Mouse (Mus musculus) limb, embryonic 11.5 days (tissue): ENCODE data around the gene Snrnp70. TPM values are rescaled to one million over a fixed set of nuclear protein-coding genes. Genes with fewer than 3 reads are reported as not detected.

Experiments
- ATAC-seq: fragments of 200-750 bp; cut with Nextera tagmentation; 2 replicates; pipeline ENCODE4 v1.8.0; 2017; ENCODE audit warnings: low read depth; ENCODE audit not compliant: insufficient number of reproducible peaks, low FRiP score, low TSS enrichment
- DNase-seq: peaks from one replicate; pipeline ENCODE4 v3.0.0-alpha.2; 2015; ENCODE audit warnings: low spot score
- H3K27ac ChIP-seq: fragments of 300-500 bp; sonication (generic); replicated peaks from 2 replicates; pipeline ENCODE4 v1.5.1; 2014; ENCODE audit warnings: low read depth, mild to moderate bottlenecking, low read length
- H3K27me3 ChIP-seq: fragments of 300-500 bp; sonication (generic); 2 replicates; pipeline ENCODE4 v1.6.1; 2014; ENCODE audit warnings: mild to moderate bottlenecking, low read length, mixed read lengths; ENCODE audit not compliant: control insufficient read depth, insufficient read depth
- H3K36me3 ChIP-seq: fragments of 300-500 bp; sonication (generic); 2 replicates; pipeline ENCODE4 v1.6.1; 2014; ENCODE audit warnings: mild to moderate bottlenecking, low read length, moderate library complexity, mixed read lengths; ENCODE audit not compliant: control insufficient read depth, insufficient read depth
- H3K4me1 ChIP-seq: fragments of 300-500 bp; sonication (generic); 2 replicates; pipeline ENCODE4 v1.6.1; 2014; ENCODE audit warnings: low read length, mixed read lengths; ENCODE audit not compliant: control insufficient read depth, insufficient read depth
- H3K4me2 ChIP-seq: fragments of 300-500 bp; sonication (generic); 2 replicates; pipeline ENCODE4 v1.6.1; 2014; ENCODE audit warnings: low read depth, mild to moderate bottlenecking, moderate library complexity; ENCODE audit not compliant: severe bottlenecking
- H3K4me3 ChIP-seq: fragments of 300-500 bp; sonication (generic); 2 replicates; pipeline ENCODE4 v1.5.1; 2014; ENCODE audit warnings: low read depth, low read length
- H3K9ac ChIP-seq: fragments of 300-500 bp; sonication (generic); 2 replicates; pipeline ENCODE4 v1.6.1; 2014; ENCODE audit warnings: mild to moderate bottlenecking, low read length
- H3K9me3 ChIP-seq: fragments of 300-500 bp; sonication (generic); 2 replicates; pipeline ENCODE4 v1.6.1; 2016; ENCODE audit warnings: low read length; ENCODE audit not compliant: control insufficient read depth
- WGBS: fragments of 180-500 bp; shearing (Covaris S2); extraction: QIAGEN DNeasy Blood & Tissue Kit; methylation state at CpG from one replicate; pipeline ENCODE4 v1.1.7; 2014; 5-methylcytosine and 5-hydroxymethylcytosine counted together
- polyA plus RNA-seq: library from polyadenylated mRNA; unstranded; fragments of >200 nt; fragmentation: Nextera tagmentation; extraction: Ambion mirVana; gene quantifications from 2 replicates; pipeline ENCODE4 v1.2.1, GENCODE M21; 2014

Snrnp70 gene
- 87.5 and 93.0 TPM in 2 replicates for polyA plus RNA-seq

DNA sequence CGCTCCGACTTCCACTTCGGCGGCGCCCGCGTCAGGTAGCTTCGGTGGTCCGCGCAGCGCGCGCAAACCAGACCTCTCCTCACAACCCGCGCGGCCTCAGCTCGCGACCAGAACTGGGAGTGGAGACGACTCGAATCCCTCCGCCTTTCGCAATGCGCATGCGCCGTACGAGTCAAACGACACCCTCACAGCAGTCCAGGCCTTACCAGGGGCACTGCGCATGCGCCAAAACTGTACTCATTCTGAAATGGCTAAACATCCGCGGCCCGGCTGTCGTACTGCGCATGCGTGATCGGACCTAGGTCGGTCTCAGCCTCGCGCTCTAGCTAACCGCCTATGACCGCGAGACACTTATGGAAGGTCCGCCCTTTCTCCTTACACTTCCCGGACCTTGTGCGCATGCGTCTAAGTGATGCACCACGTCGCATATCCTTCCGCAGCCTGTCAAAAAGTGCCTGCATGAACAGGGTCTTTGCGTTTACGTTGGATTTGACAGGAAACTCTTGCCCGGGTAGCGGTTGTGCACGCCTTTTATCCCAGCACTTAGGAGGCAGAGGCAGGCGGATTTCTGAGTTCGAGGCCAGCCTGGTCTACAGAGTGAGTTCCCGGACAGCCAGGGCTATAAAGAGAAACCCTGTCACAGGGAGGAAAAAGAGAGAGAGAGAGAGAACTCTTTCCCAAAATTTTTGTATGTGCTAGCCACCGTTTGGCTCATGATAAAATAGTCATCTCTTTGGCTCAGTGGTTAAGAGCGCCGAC lies at the start of gene Snrnp70:
Gene Snrnp70 (minus strand): TSS at position 165 of the 759 bp plus-strand sequence.
- H3K4me2 ChIP-seq: peak within 1 kb of the TSS; percentile 90
- H3K27ac ChIP-seq: peak within 1 kb of the TSS; percentile 99
- H3K4me1 ChIP-seq: peaks cover 15% of the 10 kb centered on the region
- no peaks in the 10 kb centered on the region for H3K9me3 ChIP-seq
- peak within 1 kb of the TSS; percentile 88 for H3K4me3 ChIP-seq
- WGBS: under 1% methylated on average over 60 of the region's 60 CpGs
- peak within 1 kb of the TSS; percentile 90 for H3K9ac ChIP-seq
- ATAC-seq (peak; percentile 94), DNase-seq (peak; percentile 100)
- no peaks in the 10 kb centered on the region for H3K27me3 ChIP-seq
- H3K36me3 ChIP-seq: peaks cover 12% of the 10 kb centered on the region; the same call in 1 of the 2 replicates

DNA sequence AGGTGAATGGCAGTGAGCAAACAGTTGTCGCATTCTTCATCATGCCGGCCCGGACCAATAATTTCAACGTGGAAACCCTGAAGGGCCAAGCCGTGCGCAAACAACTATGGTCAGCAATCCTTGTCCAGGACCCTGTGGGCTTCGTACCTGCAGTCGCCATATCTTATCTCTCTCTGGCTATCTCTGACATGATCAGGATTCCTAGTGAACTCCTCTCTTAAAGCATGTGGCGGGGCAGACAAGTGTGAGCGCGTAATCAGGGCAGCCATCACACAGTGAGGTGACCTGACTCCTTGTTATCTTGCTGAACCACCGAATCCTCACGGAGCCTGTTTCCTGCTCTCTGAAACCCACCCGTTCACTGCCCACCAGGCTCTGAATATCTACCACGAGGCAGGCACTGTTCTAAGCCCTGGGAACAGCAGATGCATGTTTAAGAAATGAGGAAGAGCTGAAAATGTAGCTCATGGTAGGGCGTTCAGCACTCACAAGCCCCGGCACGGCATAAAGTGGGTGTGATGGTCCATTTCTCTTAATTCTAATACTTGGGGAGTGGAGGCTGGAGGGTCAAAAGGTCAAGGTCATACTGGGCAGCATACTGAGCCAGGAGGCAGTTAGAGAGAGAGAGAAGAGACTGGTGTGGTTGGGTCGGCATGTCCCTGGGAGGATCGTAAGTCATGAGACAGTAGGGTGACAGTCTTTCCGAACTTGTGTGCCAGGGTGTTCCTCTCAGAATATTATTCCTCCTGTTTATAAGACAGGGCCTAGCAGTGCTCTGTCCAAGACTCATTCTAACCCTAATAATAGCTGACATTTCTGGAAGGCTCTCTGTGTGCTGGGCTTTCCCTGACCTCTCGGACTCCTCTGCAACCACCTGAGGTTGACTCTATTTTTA lies 48.2 kb upstream of the Snrnp70 start:
- Histone ChIP-seq H3K4me2 (no peak overlapping the region), H3K27ac (no peak overlapping the region), H3K36me3 (peaks cover 9% of the 10 kb centered on the region; the same call in 1 of the 2 replicates), H3K27me3 (no peaks in the 10 kb centered on the region), H3K4me3 (no peak overlapping the region), H3K9ac (no peak overlapping the region), H3K9me3 (no peaks in the 10 kb centered on the region), H3K4me1 (no peaks in the 10 kb centered on the region)
- ATAC-seq: no peak
- WGBS: 87% methylated on average over 22 of the region's 22 CpGs
- DNase-seq: no peak

DNA sequence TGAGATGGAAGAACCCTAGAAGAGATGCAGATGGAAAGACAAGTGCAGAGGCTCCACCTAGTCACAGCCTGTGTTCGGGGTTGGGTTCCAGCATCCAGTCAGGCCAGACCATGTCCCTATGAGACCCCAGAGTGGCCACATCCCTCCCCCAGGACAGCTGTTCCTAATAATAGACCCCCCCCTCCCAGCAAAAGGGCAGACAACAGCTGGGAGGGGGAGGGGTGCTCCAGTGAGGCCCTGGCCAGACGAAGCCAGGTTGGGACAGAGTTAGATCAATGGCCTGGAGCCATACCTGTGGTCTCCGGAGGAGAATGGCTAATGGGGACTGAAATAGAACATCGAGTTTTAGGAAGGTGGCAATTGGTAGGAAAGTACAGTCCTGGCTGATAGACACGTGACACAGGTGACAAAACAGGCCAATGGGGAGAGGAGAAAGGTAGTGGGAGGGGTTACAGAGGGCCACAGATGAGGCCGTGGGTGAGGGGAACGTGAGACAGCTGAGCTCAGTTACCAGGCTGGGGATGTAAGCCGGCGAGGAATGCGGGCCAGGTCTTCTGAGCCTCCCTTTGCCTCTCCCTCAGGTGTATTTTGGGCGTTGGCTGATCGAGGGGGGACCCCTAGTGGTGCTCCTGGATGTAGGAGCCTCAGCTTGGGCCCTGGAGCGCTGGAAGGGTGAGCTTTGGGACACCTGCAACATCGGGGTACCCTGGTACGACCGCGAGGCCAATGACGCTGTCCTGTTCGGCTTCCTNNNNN lies 42.2 kb upstream of the Snrnp70 start, which contains the start of gene Ruvbl2:
Gene Ruvbl2 (minus strand): TSS at position 576 of the 756 bp plus-strand sequence.
- Histone ChIP-seq H3K4me1 (peaks cover 36% of the 10 kb centered on the region), H3K9me3 (no peaks in the 10 kb centered on the region), H3K27ac (no peak within 1 kb of the TSS), H3K4me3 (peak within 1 kb of the TSS; percentile 8; the same call in 1 of the 2 replicates), H3K4me2 (peak within 1 kb of the TSS; percentile 36), H3K36me3 (peaks cover 3% of the 10 kb centered on the region; the same call in 1 of the 2 replicates), H3K27me3 (no peaks in the 10 kb centered on the region), H3K9ac (peak within 1 kb of the TSS; percentile 30; the same call in 1 of the 2 replicates)
- 14% methylated on average over 19 of the region's 19 CpGs for WGBS
- ATAC-seq: no peak
- DNase-seq: peak; percentile 51

DNA sequence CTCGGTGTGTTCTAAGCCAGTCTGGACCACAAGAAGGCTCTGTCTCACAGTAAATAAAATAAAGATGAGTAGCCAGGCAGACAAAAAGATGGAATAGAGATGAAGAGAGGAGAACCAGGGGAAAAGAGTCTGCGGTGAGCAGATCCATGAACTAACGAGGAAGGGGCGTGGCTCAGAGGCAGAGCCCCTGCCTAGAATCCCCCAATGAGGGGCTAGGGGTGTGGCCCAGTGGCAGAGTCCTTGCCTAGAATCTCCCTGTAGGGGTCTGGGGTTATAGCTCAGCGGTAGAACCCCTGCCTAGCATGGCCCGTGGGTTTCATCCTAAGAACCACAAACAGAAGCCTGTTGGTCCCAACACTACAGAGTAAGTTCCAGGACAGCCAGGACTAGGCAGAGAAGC lies 41.5 kb upstream of the Snrnp70 start:
- ATAC-seq: no peak
- Histone ChIP-seq H3K4me1 (peaks cover 36% of the 10 kb centered on the region), H3K9ac (no peak overlapping the region), H3K36me3 (peaks cover 3% of the 10 kb centered on the region), H3K9me3 (no peaks in the 10 kb centered on the region), H3K4me2 (peak overlapping the region; percentile 36; the same call in 1 of the 2 replicates), H3K4me3 (0 out of 2 replicates have a peak overlapping the region, but pooled peaks have one; percentile 8), H3K27ac (no peak overlapping the region), H3K27me3 (no peaks in the 10 kb centered on the region)
- DNase-seq: peak; percentile 52
- WGBS: 22% methylated on average over 6 of the region's 6 CpGs

DNA sequence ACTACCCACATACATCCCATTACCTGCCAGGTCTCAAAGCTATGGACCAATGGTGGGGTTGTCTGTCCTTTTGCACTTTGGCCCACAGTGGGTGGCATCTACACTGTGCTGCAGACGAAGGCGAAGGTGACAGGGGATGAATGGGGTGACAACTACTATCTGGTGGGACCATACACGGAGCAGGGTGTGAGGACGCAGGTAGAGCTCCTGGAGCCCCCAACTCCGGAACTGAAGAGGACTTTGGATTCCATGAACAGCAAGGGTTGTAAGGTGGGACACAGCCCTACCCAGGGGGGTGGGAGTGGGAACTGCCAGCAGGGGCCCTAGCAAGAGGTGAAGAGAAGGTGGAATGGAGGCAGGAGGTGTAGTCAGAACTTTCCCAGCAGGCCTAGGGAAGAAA lies 40.9 kb upstream of the Snrnp70 start:
- peaks cover 3% of the 10 kb centered on the region for H3K36me3 ChIP-seq
- H3K4me3 ChIP-seq: no peak overlapping the region
- H3K27me3 ChIP-seq: no peaks in the 10 kb centered on the region
- 0 out of 2 replicates have a peak overlapping the region, but pooled peaks have one; percentile 36 for H3K4me2 ChIP-seq
- H3K9me3 ChIP-seq: no peaks in the 10 kb centered on the region
- H3K9ac ChIP-seq: no peak overlapping the region
- 89% methylated on average over 5 of the region's 5 CpGs for WGBS
- H3K27ac ChIP-seq: 0 out of 2 replicates have a peak overlapping the region, but pooled peaks have one; percentile 12
- no peak for ATAC-seq
- no peak for DNase-seq
- peaks cover 36% of the 10 kb centered on the region for H3K4me1 ChIP-seq

DNA sequence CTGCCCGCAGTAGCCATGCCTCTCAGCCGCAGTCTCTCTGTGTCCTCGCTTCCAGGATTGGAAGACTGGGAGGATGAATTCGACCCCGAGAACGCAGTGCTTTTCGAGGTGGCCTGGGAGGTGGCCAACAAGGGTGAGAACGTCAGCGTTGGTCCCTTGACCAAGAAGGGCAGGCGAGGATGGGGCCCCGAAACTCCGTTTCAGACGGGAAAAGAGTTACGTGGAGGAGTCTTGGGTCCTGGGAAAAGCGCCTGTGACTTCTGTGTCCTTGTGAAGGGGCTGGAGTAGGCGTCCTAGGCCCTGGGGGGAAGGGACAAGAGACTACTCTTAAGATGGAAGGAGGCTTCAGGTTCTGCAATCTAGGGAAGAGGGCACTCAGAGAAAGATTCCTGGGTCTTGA lies 39.5 kb upstream of the Snrnp70 start:
- Histone ChIP-seq H3K9me3 (no peaks in the 10 kb centered on the region), H3K27me3 (no peaks in the 10 kb centered on the region), H3K9ac (peak overlapping the region; percentile 88), H3K27ac (no peak overlapping the region), H3K4me3 (peak overlapping the region; percentile 82), H3K4me2 (peak overlapping the region; percentile 79), H3K4me1 (peaks cover 36% of the 10 kb centered on the region), H3K36me3 (peaks cover 3% of the 10 kb centered on the region)
- WGBS: 4% methylated on average over 16 of the region's 16 CpGs
- no peak for DNase-seq
- no peak for ATAC-seq

DNA sequence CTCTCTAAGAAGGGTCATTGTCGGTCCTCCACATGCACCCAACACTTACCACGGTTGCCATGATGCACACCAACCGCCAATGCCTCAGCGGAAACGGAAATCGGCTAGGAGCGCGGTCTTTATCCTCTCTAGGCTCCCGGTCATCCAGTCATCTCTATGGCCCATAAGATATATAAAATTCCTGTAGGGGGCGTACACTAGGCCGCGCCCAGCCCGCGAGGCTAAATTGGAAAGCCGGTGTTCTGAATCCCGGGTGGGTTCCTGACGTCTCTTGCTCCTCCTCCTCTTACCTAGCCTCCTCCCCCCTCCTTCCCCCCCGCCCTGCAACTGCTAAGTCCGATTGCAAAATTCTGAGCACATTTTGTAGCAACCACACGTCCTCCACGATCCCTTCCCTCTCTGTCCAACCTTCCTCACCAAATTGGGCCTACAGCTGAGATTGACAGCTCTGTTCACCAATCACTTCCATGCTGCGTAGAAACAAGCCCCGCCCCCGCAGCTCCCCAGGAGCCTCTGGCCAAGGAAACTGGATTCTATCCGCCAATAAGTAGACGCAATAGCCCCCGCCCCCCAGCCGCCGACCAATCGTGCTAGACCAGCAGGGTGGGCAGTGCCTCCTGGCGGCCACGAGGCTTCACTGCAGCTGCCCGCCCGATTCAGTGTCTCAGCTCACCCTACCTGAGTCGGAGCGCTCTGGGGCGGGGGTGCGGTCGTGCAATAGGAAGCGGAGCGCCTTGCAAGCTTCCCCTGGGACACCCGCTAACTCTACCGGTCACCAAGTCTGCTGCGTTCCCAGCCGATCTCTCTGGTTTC lies 38.9 kb upstream of the Snrnp70 start, which contains the start of gene Gys1:
Gene Gys1 (plus strand): TSS at position 642 of the 813 bp plus-strand sequence.
- peak; percentile 94 for ATAC-seq
- H3K27me3 ChIP-seq: no peaks in the 10 kb centered on the region
- peaks cover 36% of the 10 kb centered on the region for H3K4me1 ChIP-seq
- WGBS: 0% methylated on average over 45 of the region's 45 CpGs
- no peaks in the 10 kb centered on the region for H3K9me3 ChIP-seq
- H3K36me3 ChIP-seq: peaks cover 3% of the 10 kb centered on the region
- H3K4me3 ChIP-seq: peak within 1 kb of the TSS; percentile 82
- peak within 1 kb of the TSS; percentile 92 for H3K4me2 ChIP-seq
- peak within 1 kb of the TSS; percentile 75 for H3K27ac ChIP-seq
- peak; percentile 100 for DNase-seq
- H3K9ac ChIP-seq: peak within 1 kb of the TSS; percentile 88
